Mouse (Mus musculus) heart, postnatal 0 days (tissue): ENCODE measurements around the gene Tekt3.

Source experiments
- CTCF ChIP-seq: IDR thresholded peaks from 2 replicates; pipeline ENCODE4 v1.5.1; 2016; ENCODE audit warnings: antibody characterized with exemption, control low read depth, low read depth
- EP300 ChIP-seq: IDR thresholded peaks from 2 replicates; pipeline ENCODE4 v1.6.1; 2016; ENCODE audit warnings: antibody characterized with exemption, low read depth

DNA sequence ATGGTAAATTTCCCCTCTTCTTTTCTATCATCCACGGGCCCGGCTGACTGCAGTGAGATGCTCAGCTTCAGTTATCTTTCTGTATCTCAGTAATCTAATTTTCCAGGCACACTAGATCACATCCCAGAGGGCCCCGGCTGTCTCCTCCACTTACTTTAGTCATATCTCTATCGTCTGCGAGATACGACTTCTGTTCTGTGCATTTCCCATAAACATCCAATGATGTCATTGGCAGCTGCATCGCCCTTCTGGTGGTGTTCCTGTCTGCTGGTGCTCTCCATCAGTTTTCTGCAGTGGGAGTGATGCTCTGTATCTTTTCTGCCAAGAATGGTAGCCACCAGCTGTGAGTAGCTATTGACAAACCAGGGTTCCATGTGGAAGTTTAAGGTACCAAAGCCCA is 41.8 kb downstream of the Tekt3 start:
- TF ChIP-seq CTCF = no peak
- TF ChIP-seq EP300 = no peak
